Mouse (Mus musculus) natural killer cell, adult 2 months (primary cell): ENCODE data around the gene Rfpl4.
"Not testable (repeated sequence)": the region's sequence is repeated elsewhere in the genome, so short reads cannot be mapped to it uniquely, and the experiment has no call there.

Experiments used
- DNase-seq, 2 experiments: peaks; one replicate each; pipeline ENCODE4 v3.0.0; 2022; ENCODE audit warnings: low spot score in 2 of 2

Rfpl4 gene

GRCm38 (mm10) chr7:5116850-5117249 is at the start of gene Rfpl4:
Gene Rfpl4 (minus strand): TSS chr7:5116950.
- DNase-seq: no peak

- DNase-seq: not testable (repeated sequence)
Observed at GRCm38 (mm10) chr7:5149570-5149969, 32.8 kb upstream of the Rfpl4 start, which contains the start of gene Vmn1r55. Gene Vmn1r55 (minus strand): TSS chr7:5149670.

- peak; percentile 26 to 70 for DNase-seq
Observed at GRCm38 (mm10) chr7:5125549-5126406, 9.0 kb upstream of the Rfpl4 start, which contains the start of gene Rasl2-9. Gene Rasl2-9 (minus strand): TSS chr7:5125950.

- no peak for DNase-seq
Observed at GRCm38 (mm10) chr7:5125078-5125477, 8.3 kb upstream of the Rfpl4 start.

GRCm38 (mm10) chr7:5112701-5113100 is 4.0 kb downstream of the Rfpl4 start:
- no peak for DNase-seq

GRCm38 (mm10) chr7:5109301-5109700 is 7.4 kb downstream of the Rfpl4 start:
- no peak for DNase-seq

- no peak for DNase-seq
Observed at GRCm38 (mm10) chr7:5108272-5108671, 8.5 kb downstream of the Rfpl4 start.

- DNase-seq: no peak
Observed at GRCm38 (mm10) chr7:5102564-5102963, 14.2 kb downstream of the Rfpl4 start.

- peak in 1 of 2 experiments; percentile 66 for DNase-seq
Observed at GRCm38 (mm10) chr7:5101066-5101663, 15.6 kb downstream of the Rfpl4 start.

- DNase-seq: no peak
Observed at GRCm38 (mm10) chr7:5099796-5100195, 17.0 kb downstream of the Rfpl4 start.

GRCm38 (mm10) chr7:5098769-5099168 is 18.0 kb downstream of the Rfpl4 start:
- no peak for DNase-seq

- DNase-seq: no peak
Observed at GRCm38 (mm10) chr7:5092831-5093510, 23.8 kb downstream of the Rfpl4 start.

GRCm38 (mm10) chr7:5092381-5092780 is 24.4 kb downstream of the Rfpl4 start:
- no peak for DNase-seq

GRCm38 (mm10) chr7:5091008-5091728 is 25.6 kb downstream of the Rfpl4 start:
- no peak for DNase-seq

- no peak for DNase-seq
Observed at GRCm38 (mm10) chr7:5089853-5090252, 26.9 kb downstream of the Rfpl4 start.

- no peak for DNase-seq
Observed at GRCm38 (mm10) chr7:5087886-5088285, 28.9 kb downstream of the Rfpl4 start.

- no peak for DNase-seq
Observed at GRCm38 (mm10) chr7:5086921-5087440, 29.8 kb downstream of the Rfpl4 start.

GRCm38 (mm10) chr7:5085512-5085911 is 31.2 kb downstream of the Rfpl4 start:
- DNase-seq: no peak

- DNase-seq: peak in 1 of 2 experiments; percentile 59
Observed at GRCm38 (mm10) chr7:5083325-5084105, 33.2 kb downstream of the Rfpl4 start.

GRCm38 (mm10) chr7:5081939-5082338 is 34.8 kb downstream of the Rfpl4 start:
- DNase-seq: no peak

- no peak for DNase-seq
Observed at GRCm38 (mm10) chr7:5081241-5081640, 35.5 kb downstream of the Rfpl4 start.
